Mouse (Mus musculus): ENCODE results near the gene Ckm.

Gene Ckm

GRCm38 (mm10) chr7:19404476-19404875, at the start of gene Ckm:
Ckm (plus strand) TSS chr7:19404776.
- DNase-seq = no peak

GRCm38 (mm10) chr7:19354991-19355390, 49.6 kb upstream of the Ckm start:
- no peak for DNase-seq

- DNase-seq = no peak
Observed at GRCm38 (mm10) chr7:19356311-19356710, 48.3 kb upstream of the Ckm start.

DNA sequence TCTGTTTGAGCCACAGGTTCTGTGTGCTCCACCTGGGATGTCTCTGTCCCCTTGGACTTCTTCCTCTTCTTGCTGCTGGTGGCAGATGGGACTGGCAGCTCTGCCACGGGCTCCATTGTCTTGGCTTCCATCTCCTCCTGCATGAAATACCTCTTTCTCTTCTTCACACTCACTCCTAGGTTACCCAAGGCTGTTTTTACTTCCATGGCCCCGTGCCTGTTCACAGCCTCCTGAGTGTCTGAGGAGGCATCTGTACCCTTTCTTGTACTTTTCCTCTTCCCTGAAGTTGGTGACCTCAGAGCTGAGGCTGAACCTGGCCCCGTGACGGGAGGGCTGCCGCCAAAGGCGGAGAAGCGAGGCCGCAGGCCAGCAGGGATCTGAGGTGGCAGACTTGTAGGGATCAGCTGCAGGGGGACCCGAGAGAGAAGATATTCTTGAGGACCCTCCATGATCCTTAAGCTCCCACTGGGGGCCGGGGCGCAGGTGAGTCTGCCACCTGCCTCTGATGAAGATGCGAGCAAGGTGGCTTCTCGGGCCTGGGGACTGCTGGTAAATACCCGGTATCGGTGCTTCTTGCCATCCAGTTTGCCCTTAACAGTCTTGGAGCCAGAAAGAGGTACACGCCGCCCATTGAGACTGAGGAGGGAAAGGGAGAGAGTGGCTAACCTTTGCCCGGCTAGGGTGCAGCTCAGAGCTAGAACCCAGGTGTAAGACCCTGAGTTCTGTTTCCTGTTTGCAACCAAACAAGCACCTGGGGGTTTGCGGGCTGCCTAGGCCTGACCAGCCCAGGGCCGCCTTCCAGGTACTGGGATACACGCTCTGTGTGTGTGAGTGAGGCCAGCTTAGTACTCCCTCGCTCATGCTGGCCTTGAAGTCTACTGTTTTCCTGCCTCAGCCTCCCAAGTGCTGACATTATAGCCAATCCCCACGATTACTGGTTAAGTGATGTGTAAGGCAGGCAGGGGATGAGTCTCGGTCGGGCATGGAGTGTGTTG, 46.9 kb upstream of the Ckm start:
- DNase-seq = no peak

DNA sequence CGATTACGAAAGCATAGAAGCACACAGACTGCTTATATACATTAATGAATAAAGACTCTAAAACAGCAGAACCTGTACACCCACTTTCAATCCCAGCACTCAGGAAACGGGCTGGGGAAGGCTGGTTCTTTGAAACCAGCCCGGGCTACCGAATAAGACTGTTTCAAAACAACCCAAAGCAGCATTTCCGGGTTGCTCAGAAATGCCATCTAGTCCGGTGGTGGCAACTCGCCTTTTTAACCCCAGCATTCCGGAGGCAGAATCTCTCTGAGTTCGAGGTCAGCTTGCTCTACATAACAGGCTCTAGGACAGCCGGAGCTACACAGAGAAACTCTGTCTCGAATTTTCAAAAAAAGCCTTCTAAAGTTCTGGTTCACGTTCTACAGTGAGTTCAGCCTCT, 45.9 kb upstream of the Ckm start:
- no peak for DNase-seq

DNA sequence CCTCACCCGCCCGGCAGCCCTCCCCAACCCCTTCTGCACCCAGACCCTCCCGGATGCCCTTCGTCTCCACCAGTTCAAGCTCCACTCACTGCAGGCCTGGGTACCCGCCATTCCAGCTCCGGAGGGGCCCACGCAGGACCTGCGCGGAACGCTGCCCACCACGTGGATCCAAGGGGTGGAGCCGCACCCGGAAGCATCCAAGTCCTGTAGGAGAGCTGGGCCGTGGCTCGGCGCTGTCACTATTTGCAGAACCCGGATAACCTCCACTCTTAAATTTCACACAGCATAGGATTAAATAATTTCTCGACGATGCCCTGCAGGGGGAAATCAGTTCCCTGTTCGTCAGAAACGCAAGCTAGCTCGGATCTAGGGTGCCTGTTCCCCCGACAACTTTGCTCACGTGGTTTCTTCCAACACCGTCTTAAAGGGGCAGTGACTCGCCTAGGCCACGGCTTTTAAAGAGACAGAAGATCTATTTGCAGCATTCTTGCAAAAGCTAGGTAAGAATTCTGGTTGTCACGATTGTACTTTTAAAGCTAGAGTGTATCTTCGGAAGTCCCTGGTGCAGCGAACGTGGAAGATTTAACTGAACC, 45.2 kb upstream of the Ckm start, which contains the start of the genes Cd3eap and Ppp1r13l:
Gene Cd3eap, minus strand, starts transcription at position 185 of the 593 bp plus-strand sequence.
Gene Ppp1r13l, plus strand, starts transcription at position 451 of the 593 bp plus-strand sequence.
- DNase-seq = peak; percentile 87

- peak; percentile 66 for DNase-seq
Observed at GRCm38 (mm10) chr7:19359892-19360641, 44.5 kb upstream of the Ckm start.

DNA sequence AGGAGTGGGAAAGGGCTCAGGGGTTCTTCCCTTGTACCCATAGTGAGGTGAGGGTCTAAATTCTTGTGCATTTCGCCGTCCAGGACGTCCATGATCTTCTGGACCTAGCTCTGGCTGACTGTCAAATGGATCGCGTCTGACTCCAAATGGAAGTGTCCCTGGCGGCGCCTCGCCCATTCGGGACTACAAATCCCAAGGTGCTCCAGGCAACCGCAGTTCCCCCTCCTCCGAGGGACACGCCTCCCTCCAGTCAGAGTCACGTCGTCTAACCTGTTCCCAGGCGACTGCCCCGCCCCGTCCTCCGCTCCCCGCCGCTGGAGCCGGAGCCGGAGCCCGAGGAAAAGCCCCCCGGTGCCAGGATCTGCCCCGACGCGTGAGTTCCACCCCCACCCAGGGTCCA, 43.6 kb upstream of the Ckm start:
- DNase-seq = peak; percentile 91

DNA sequence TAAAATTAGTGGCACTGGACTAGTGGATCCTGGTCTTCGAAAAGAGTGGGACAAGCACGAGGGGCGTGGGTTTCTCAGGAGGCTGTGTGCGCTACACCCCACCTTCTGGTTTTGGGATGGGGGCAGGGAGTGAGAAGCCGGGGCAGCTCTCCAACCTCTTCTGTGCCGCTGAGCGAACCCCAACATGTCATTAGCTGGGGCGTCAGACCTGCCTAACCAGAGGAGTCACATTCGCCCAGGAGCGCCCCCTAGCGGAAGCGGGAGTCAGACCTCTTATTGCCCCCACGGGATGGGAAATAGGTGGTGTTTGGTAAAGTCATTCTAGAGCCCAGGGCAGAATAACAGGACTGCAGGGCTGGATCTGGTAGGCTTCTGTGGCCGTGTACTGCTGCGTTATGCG, 42.9 kb upstream of the Ckm start:
- DNase-seq = peak; percentile 74

- no peak for DNase-seq
Observed at GRCm38 (mm10) chr7:19362276-19362675, 42.3 kb upstream of the Ckm start.

DNA sequence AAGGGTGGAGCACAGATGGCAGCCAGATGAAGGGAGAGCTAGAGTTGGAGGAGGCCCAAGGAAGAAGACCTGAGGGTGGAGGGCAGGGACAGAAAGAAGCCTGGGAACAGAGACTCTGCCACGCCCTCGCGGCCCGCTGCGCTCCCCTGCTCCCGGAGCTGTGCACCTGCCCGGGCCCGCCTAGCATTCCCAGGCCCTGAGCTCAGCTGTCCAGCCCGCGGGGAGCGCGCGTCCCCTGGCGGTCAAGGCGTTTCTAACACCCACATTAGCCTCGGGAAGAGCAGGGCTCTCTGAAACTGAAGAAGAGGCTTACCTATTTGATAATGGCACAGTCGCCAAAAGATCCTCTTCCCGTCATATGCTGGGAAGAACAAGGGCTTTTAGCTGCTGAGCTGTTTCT, 40.7 kb upstream of the Ckm start:
- DNase-seq = peak; percentile 76

- DNase-seq = no peak
Observed at GRCm38 (mm10) chr7:19365376-19365775, 39.2 kb upstream of the Ckm start.

DNA sequence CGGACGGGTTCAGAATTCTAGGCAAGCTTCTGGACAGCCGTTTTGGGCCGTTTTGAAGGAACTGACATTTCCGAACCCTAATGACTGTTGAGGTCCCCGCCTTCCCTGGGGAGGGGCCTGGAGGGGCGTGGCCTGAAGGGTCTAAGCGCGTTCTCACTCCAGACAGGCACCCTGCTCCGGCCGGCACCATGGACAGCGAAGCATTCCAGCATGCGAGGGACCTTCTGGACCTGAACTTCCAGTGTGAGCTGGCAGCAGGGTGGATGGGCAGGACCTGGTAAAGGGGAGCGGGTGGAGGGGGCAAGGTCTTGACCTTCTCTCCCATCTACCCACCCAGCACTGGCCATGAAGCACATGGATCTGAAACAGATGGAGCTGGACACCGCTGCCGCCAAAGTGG, 36.2 kb upstream of the Ckm start:
- DNase-seq = no peak

DNA sequence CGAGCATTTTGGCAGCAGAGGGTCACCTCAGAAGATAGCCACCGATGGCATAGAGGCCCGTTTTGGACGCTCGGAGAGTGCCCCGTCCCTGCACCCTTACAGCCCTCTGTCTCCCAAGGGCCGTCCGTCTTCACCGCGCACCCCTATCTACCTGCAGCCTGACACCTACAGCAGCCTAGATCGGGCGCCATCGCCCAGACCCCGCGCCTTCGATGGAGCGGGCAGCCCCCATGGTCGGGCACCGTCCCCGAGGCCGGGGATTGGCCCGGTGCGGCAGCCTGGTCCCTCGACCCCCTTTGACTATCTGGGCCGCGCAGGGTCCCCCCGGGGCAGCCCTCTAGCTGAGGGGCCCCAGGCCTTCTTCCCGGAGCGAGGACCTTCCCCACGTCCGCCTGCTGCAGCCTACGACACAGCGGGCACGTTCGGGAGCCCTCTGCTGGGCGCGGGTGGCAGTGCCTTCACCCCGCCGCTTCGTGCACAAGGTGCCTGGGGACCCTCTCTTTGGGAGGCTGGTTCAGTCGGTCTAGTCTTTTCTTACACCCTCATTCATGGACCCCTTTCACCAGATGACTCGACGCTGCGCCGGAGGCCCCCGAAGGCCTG, 34.7 kb upstream of the Ckm start:
- DNase-seq = peak; percentile 73

DNA sequence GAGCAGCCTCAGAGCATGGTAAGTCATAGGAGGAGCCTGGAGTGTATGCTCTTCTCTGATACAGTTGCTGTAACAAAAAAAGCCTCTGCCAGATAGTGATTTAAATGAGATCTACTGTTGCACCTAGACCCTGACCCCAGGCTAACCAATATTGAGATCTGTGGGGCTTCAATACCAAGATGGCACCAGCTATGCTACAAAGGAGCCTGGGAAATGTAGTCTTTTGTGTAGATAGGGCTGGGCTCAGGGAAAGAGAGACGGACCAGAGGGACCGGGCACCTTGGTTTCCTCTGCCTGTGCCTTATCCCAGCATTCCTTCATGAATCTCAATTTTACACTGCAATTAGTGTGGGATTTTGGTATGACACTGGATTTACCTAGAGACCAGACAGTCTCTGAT, 31.2 kb upstream of the Ckm start:
- DNase-seq = no peak

DNA sequence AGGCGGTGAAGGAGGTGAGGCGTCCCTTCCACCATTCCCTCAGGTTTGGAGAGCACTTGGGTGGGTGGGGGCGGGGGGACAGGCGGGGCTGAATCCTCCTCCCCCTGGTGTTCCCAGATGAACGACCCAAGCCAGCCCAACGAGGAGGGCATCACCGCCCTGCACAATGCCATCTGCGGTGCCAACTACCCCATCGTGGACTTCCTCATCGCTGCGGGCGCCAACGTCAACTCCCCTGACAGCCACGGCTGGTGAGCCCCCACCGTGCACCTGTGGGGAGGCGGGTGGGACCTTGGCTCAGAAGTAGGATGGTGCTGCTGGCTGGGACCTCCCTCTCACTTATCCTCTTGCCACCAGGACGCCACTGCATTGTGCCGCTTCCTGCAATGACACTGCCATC, 29.2 kb upstream of the Ckm start:
- no peak for DNase-seq

- DNase-seq = no peak
Observed at GRCm38 (mm10) chr7:19376019-19376418, 28.6 kb upstream of the Ckm start.

- DNase-seq = no peak
Observed at GRCm38 (mm10) chr7:19378049-19378448, 26.5 kb upstream of the Ckm start.

GRCm38 (mm10) chr7:19381377-19382165, 23.0 kb upstream of the Ckm start, which contains the start of gene Ercc2:
Ercc2 (plus strand) TSS chr7:19382010.
- DNase-seq = peak; percentile 96

DNA sequence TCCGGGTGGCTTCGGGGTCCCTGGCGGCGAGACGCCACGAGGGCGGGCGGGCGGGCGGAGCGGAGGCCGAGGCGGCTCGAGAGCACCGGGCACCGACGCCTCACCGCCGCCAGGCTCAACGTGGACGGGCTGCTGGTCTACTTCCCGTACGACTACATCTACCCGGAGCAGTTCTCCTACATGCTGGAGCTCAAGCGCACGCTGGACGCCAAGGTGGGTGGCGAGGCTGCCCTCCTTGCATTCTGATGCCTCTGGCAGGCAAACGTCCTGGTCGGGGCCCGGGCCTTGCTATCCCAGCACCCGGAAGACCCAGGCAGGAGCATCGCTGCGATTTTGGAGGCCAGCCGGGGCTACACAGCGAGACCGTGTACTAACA, 22.4 kb upstream of the Ckm start:
- DNase-seq = no peak

DNA sequence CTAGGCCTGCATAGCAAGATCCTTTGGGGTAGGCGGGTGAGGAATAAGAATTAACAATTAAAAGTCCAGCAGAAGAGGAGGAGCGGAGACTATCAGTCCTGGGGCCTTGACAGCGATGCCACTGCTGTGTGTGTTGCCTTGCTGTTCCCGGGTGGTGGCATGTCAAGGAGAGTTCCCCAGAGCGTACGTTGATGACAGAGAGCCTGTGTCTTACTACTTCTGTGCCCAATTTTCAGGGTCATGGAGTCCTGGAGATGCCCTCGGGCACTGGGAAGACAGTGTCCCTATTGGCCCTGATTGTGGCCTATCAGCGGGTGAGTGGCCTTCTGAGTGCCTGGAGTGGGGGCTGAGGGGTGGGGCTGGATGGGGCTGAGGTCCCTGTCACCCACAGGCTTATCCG, 20.9 kb upstream of the Ckm start:
- DNase-seq = no peak
